Mouse (Mus musculus): ENCODE measurements at regions not wholly inside any gene's neighbourhood (a gene's known extent, or its start where the extent isn't known, plus 50 kb on each side); places are given as distances from the start of the nearest gene placed in this dataset.

GRCm38 (mm10) chr10:117544680-117545546 lies 84.4 kb upstream of the Cpm start:
- in situ Hi-C loops (cut with MboI; ENCODE audit: low pct_ligation_motif_present, low pct_unique_long_range_greater_than_20kb, low sequenced_read_pairs): no loop called here
- dilution Hi-C loops (cut with MboI; ENCODE audit: extremely low pct_ligation_motif_present, extremely low pct_unique_long_range_greater_than_20kb, low sequenced_read_pairs): no loop called here
- H3K9ac ChIP-seq (ENCODE audit: insufficient read depth, low read depth): no peak overlapping the region
- no peak for DNase-seq (ENCODE audit: extremely low read depth)
- no peak overlapping the region for H3K4me2 ChIP-seq (ENCODE audit: insufficient read depth, low read depth, poor library complexity, severe bottlenecking)
- H3K27ac ChIP-seq (ENCODE audit: insufficient read depth, low read depth): no peak overlapping the region
- peaks cover 2 to 10% of the 10 kb centered on the region in 2 experiments; a peak in 3 of 4 replicates for H3K4me1 ChIP-seq (ENCODE audit: control insufficient read depth in 1 of 2, insufficient read depth in 2 of 2)
- TF ChIP-seq CHD1 (IDR thresholded peaks at IDR 0.05; ENCODE audit: low read depth, low read length) (no peak), RAD21 (IDR thresholded peaks at IDR 0.05; ENCODE audit: low read depth, low read length) (no peak)
- H3K4me3 ChIP-seq (replicated peaks in 1 of 3; ENCODE audit: low read depth in 2 of 3, low read length in 2 of 3, poor library complexity in 1 of 3): no peak overlapping the region
- H3K36me3 ChIP-seq (replicated peaks in 1 of 2; ENCODE audit: control insufficient read depth in 1 of 2, insufficient read depth in 1 of 2, low read length in 1 of 2): no peaks in the 10 kb centered on the region
- H3K9me3 ChIP-seq (replicated peaks; ENCODE audit: low read length): no peaks in the 10 kb centered on the region
- H3K79me2 ChIP-seq (replicated peaks; ENCODE audit: control insufficient read depth, extremely low read depth, insufficient read depth, poor library complexity, severe bottlenecking): no peaks in the 10 kb centered on the region
- H3K27me3 ChIP-seq (replicated peaks): peaks cover 6% of the 10 kb centered on the region

- Histone ChIP-seq H3K36me3 (replicated peaks in 1 of 2; ENCODE audit: control insufficient read depth in 1 of 2, insufficient read depth in 1 of 2, low read length in 1 of 2) (no peaks in the 10 kb centered on the region), H3K79me2 (replicated peaks; ENCODE audit: control insufficient read depth, extremely low read depth, insufficient read depth, poor library complexity, severe bottlenecking) (no peaks in the 10 kb centered on the region), H3K9ac (ENCODE audit: insufficient read depth, low read depth) (no peak overlapping the region), H3K27me3 (replicated peaks) (peaks cover 6% of the 10 kb centered on the region), H3K4me3 (replicated peaks in 1 of 3; ENCODE audit: low read depth in 2 of 3, low read length in 2 of 3, poor library complexity in 1 of 3) (no peak overlapping the region), H3K4me1 (ENCODE audit: control insufficient read depth in 1 of 2, insufficient read depth in 2 of 2) (peaks cover 2 to 10% of the 10 kb centered on the region in 2 experiments; a peak in 3 of 4 replicates), H3K27ac (ENCODE audit: insufficient read depth, low read depth) (no peak overlapping the region), H3K9me3 (replicated peaks; ENCODE audit: low read length) (no peaks in the 10 kb centered on the region), H3K4me2 (ENCODE audit: insufficient read depth, low read depth, poor library complexity, severe bottlenecking) (no peak overlapping the region)
- TF ChIP-seq MAX (IDR thresholded peaks at IDR 0.05; ENCODE audit: low read length): no peak
- no peak for TF ChIP-seq SIN3A (IDR thresholded peaks at IDR 0.05; ENCODE audit: low read length)
- TF ChIP-seq JUND (conservative IDR thresholded peaks at IDR 0.05; ENCODE audit: low read depth, low read length): no peak
- TF ChIP-seq USF2 (conservative IDR thresholded peaks at IDR 0.05; ENCODE audit: low read depth, low read length): no peak
- no peak for TF ChIP-seq IRF4 (IDR thresholded peaks at IDR 0.05; ENCODE audit: low read depth, low read length)
- no peak for TF ChIP-seq NELFE (IDR thresholded peaks at IDR 0.05; ENCODE audit: low read depth, low read length)
- no peak for TF ChIP-seq TBP (conservative IDR thresholded peaks at IDR 0.05; ENCODE audit: low read depth, low read length)
- no peak for TF ChIP-seq MYC (IDR thresholded peaks at IDR 0.05; ENCODE audit: low read depth, low read length)
- no peak for TF ChIP-seq BHLHE40 (IDR thresholded peaks at IDR 0.05; ENCODE audit: low read depth, low read length)
- TF ChIP-seq POLR2AphosphoS2 (IDR thresholded peaks at IDR 0.05; ENCODE audit: low read depth, low read length): no peak
- TF ChIP-seq KAT2A (IDR thresholded peaks at IDR 0.05; ENCODE audit: insufficient replicate concordance, low read length): no peak
- in situ Hi-C loops (cut with MboI; ENCODE audit: low pct_ligation_motif_present, low pct_unique_long_range_greater_than_20kb, low sequenced_read_pairs) (no loop called here), dilution Hi-C loops (cut with MboI; ENCODE audit: extremely low pct_ligation_motif_present, extremely low pct_unique_long_range_greater_than_20kb, low sequenced_read_pairs) (no loop called here)
- no peak for DNase-seq (ENCODE audit: extremely low read depth)
These were observed 85.2 kb upstream of the Cpm start for GRCm38 (mm10) chr10:117543995-117544679.

All from CH12.LX (cell line).